ENCODE assay signal across 8 mouse cellular contexts in genomic region chrX:7648671-7649304, GRCm38 (mm10). TPM values are rescaled to one million over a fixed set of nuclear protein-coding genes. Genes with fewer than 3 reads are reported as not detected.
DNase-seq lines count a peak whose midpoint lies in the region; ATAC-seq and TF ChIP-seq lines count a peak whose summit lies in the region.

No protein-coding gene starts in this region.

- H3K27me3 ChIP-seq in forebrain, embryonic 12.5 days = no peaks in the 10 kb centered on the region
- no peaks in the 10 kb centered on the region for H3K27me3 ChIP-seq in lung, embryonic 15.5 days
- H3K27me3 ChIP-seq in thymus, adult 2 months (ENCODE audit: control insufficient read depth, insufficient read depth, low read length) = no peaks in the 10 kb centered on the region

- peak overlapping the region; percentile 53 for H3K9ac ChIP-seq in forebrain, embryonic 12.5 days
- peak overlapping the region; percentile 74 for H3K9ac ChIP-seq in lung, embryonic 15.5 days

- WGBS in forebrain, embryonic 12.5 days = 21% methylated on average over 22 of the region's 25 CpGs
- 23% methylated on average over 24 of the region's 25 CpGs for WGBS in lung, embryonic 15.5 days
- 19% methylated on average over 25 of the region's 25 CpGs for WGBS in olfactory bulb, adult 2 months
- 1% methylated on average over 25 of the region's 25 CpGs for WGBS in thymus, adult 2 months

- intact Hi-C loops in heart, postnatal 10 days (cut with DNase I) = loop anchor here (2.0 to 5.0 kb wide), 2 partner anchors 24 to 44 kb away; no protein-coding TSS in a partner anchor

- H3K9me3 ChIP-seq in forebrain, embryonic 12.5 days = no peaks in the 10 kb centered on the region
- no peaks in the 10 kb centered on the region for H3K9me3 ChIP-seq in lung, embryonic 15.5 days

- peaks cover 4% of the 10 kb centered on the region; the same call in 1 of the 2 replicates for H3K4me1 ChIP-seq in forebrain, embryonic 12.5 days
- H3K4me1 ChIP-seq in lung, embryonic 15.5 days = no peaks in the 10 kb centered on the region
- peaks cover 15% of the 10 kb centered on the region for H3K4me1 ChIP-seq in olfactory bulb, adult 2 months (ENCODE audit: control insufficient read depth, insufficient read depth, low read length)
- H3K4me1 ChIP-seq in thymus, adult 2 months (replicated peaks; ENCODE audit: control insufficient read depth, insufficient read depth, low read length) = peaks cover 23% of the 10 kb centered on the region

- no peak for TF ChIP-seq CTCF in olfactory bulb, adult 2 months (IDR thresholded peaks at IDR 0.05; ENCODE audit: insufficient read depth, low read depth, low read length)
- TF ChIP-seq CTCF in thymus, adult 2 months (IDR thresholded peaks at IDR 0.05; ENCODE audit: borderline replicate concordance, control insufficient read depth, extremely low read depth, insufficient read depth, low read length, poor library complexity) = no peak

- 0 out of 2 replicates have a peak, but pooled peaks have one; percentile 23 for TF ChIP-seq POLR2A in olfactory bulb, adult 2 months (IDR thresholded peaks at IDR 0.05; ENCODE audit: insufficient read depth, low read depth, low read length)
- peak; percentile 48 for TF ChIP-seq POLR2A in thymus, adult 2 months (IDR thresholded peaks at IDR 0.05; ENCODE audit: control insufficient read depth, extremely low read depth, insufficient read depth, low read length, poor library complexity)

- DNase-seq in ES-CJ7 (ENCODE audit: low read depth, low spot score) = peak; percentile 97
- DNase-seq in c-Kit-positive CD71-positive TER-119-negative erythroid progenitor cells, embryonic 14.5 days (ENCODE audit: low read depth) = peak; percentile 76
- peak; percentile 83 to 85 for DNase-seq in heart, postnatal 10 days
- DNase-seq in kidney, postnatal 4 days = peak; percentile 83 to 89
- peak; percentile 78 for DNase-seq in thymus, adult 2 months

- peak overlapping the region; percentile 38 for H3K4me3 ChIP-seq in forebrain, embryonic 12.5 days (replicated peaks)
- peak overlapping the region; percentile 51 for H3K4me3 ChIP-seq in lung, embryonic 15.5 days
- H3K4me3 ChIP-seq in olfactory bulb, adult 2 months (ENCODE audit: insufficient read depth, low read depth, low read length) = peak overlapping the region; percentile 45
- peak overlapping the region; percentile 89 for H3K4me3 ChIP-seq in thymus, adult 2 months (ENCODE audit: control insufficient read depth, insufficient read depth, low read length)

- ATAC-seq in forebrain, embryonic 12.5 days (ENCODE audit: low FRiP score) = peak; percentile 98
- peak; percentile 97 for ATAC-seq in lung, embryonic 15.5 days (ENCODE audit: borderline replicate concordance, extremely low read depth, low FRiP score, low TSS enrichment)

- H3K27ac ChIP-seq in forebrain, embryonic 12.5 days = peak overlapping the region; percentile 71
- peak overlapping the region; percentile 80 for H3K27ac ChIP-seq in lung, embryonic 15.5 days
- peak overlapping the region; percentile 73 for H3K27ac ChIP-seq in olfactory bulb, adult 2 months (ENCODE audit: insufficient read depth, low read depth, low read length)
- H3K27ac ChIP-seq in thymus, adult 2 months (ENCODE audit: control insufficient read depth, insufficient read depth, low read length) = peak overlapping the region; percentile 95

- 0 out of 2 replicates have a peak, but pooled peaks cover 4% of the 10 kb centered on the region for H3K36me3 ChIP-seq in forebrain, embryonic 12.5 days (replicated peaks)
- no peaks in the 10 kb centered on the region for H3K36me3 ChIP-seq in lung, embryonic 15.5 days
- H3K36me3 ChIP-seq in thymus, adult 2 months (ENCODE audit: control insufficient read depth, insufficient read depth, low read length) = no peaks in the 10 kb centered on the region

- peak overlapping the region; percentile 59 for H3K4me2 ChIP-seq in forebrain, embryonic 12.5 days
- peak overlapping the region; percentile 60 for H3K4me2 ChIP-seq in lung, embryonic 15.5 days

RNA-seq across cellular contexts. Expression of gene Prickle3, which starts 8.3 kb away (rescaled TPM):
- 2.0 and 2.6 TPM in 2 replicates for polyA plus RNA-seq in forebrain, embryonic 12.5 days (2016; fragmentation: Nextera tagmentation; extraction: Ambion mirVana)
- total RNA-seq in heart, postnatal 10 days (2021) = 10 to 100 TPM; 19.4 to 21.7 TPM
- polyA plus RNA-seq in lung, embryonic 15.5 days (2015; fragmentation: Nextera tagmentation; extraction: Ambion mirVana) = 8.5 and 8.8 TPM in 2 replicates
- polyA plus RNA-seq in olfactory bulb, adult 2 months (2012; ENCODE audit: insufficient read depth, insufficient read length, low replicate concordance, missing spikeins) = not detected in 2 replicates
- 29.7 TPM in 2 replicates for polyA plus RNA-seq in thymus, adult 2 months (2012; rRNA removed)

RNA-seq across cellular contexts. Expression of gene Syp, which starts 10.5 kb away (rescaled TPM):
- 42.0 and 44.8 TPM in 2 replicates for polyA plus RNA-seq in forebrain, embryonic 12.5 days (2016; fragmentation: Nextera tagmentation; extraction: Ambion mirVana)
- 1 to 10 TPM in 1 of 2 experiments, under 1 TPM in 1; 0.57 to 1.9 TPM for total RNA-seq in heart, postnatal 10 days (2021)
- polyA plus RNA-seq in lung, embryonic 15.5 days (2015; fragmentation: Nextera tagmentation; extraction: Ambion mirVana) = 1.9 and 3.4 TPM in 2 replicates
- polyA plus RNA-seq in olfactory bulb, adult 2 months (2012; ENCODE audit: insufficient read depth, insufficient read length, low replicate concordance, missing spikeins) = 236 and 474 TPM in 2 replicates
- 1.2 and 1.8 TPM in 2 replicates for polyA plus RNA-seq in thymus, adult 2 months (2012; rRNA removed)

RNA-seq across cellular contexts. Expression of gene Plp2, which starts 22.4 kb away (rescaled TPM):
- polyA plus RNA-seq in forebrain, embryonic 12.5 days (2016; fragmentation: Nextera tagmentation; extraction: Ambion mirVana) = 45.5 and 52.0 TPM in 2 replicates
- total RNA-seq in heart, postnatal 10 days (2021) = 10 to 100 TPM; 84.8 to 88.4 TPM
- polyA plus RNA-seq in lung, embryonic 15.5 days (2015; fragmentation: Nextera tagmentation; extraction: Ambion mirVana) = 186 and 191 TPM in 2 replicates
- polyA plus RNA-seq in olfactory bulb, adult 2 months (2012; ENCODE audit: insufficient read depth, insufficient read length, low replicate concordance, missing spikeins) = not detected in 2 replicates
- 144 and 149 TPM in 2 replicates for polyA plus RNA-seq in thymus, adult 2 months (2012; rRNA removed)

RNA-seq across cellular contexts. Expression of gene Magix, which starts 32.3 kb away (rescaled TPM):
- polyA plus RNA-seq in forebrain, embryonic 12.5 days (2016; fragmentation: Nextera tagmentation; extraction: Ambion mirVana) = 0.09 and 0.19 TPM in 2 replicates
- 10 to 100 TPM; 10.8 to 13.9 TPM for total RNA-seq in heart, postnatal 10 days (2021)
- 0.53 and 0.62 TPM in 2 replicates for polyA plus RNA-seq in lung, embryonic 15.5 days (2015; fragmentation: Nextera tagmentation; extraction: Ambion mirVana)
- polyA plus RNA-seq in olfactory bulb, adult 2 months (2012; ENCODE audit: insufficient read depth, insufficient read length, low replicate concordance, missing spikeins) = not detected in 2 replicates
- 0.82 and 3.0 TPM in 2 replicates for polyA plus RNA-seq in thymus, adult 2 months (2012; rRNA removed)

RNA-seq across cellular contexts. Expression of gene Cacna1f, which starts 41.9 kb away (rescaled TPM):
- polyA plus RNA-seq in forebrain, embryonic 12.5 days (2016; fragmentation: Nextera tagmentation; extraction: Ambion mirVana) = not detected in 2 replicates
- not detected for total RNA-seq in heart, postnatal 10 days (2021)
- not detected in 2 replicates for polyA plus RNA-seq in lung, embryonic 15.5 days (2015; fragmentation: Nextera tagmentation; extraction: Ambion mirVana)
- not detected in 2 replicates for polyA plus RNA-seq in olfactory bulb, adult 2 months (2012; ENCODE audit: insufficient read depth, insufficient read length, low replicate concordance, missing spikeins)
- 0.04 and 0.12 TPM in 2 replicates for polyA plus RNA-seq in thymus, adult 2 months (2012; rRNA removed)

Comparison
In these comparisons a context has a peak if more than half of its experiments do, and no peak if none do; other contexts are left out.
1. Peak in every context shown above with its lines: DNase-seq, ATAC-seq, H3K4me3 ChIP-seq and H3K27ac ChIP-seq.
2. H3K4me3 ChIP-seq: peak in every context shown above with its lines; median percentile 89 in thymus, adult 2 months; 51 in lung, embryonic 15.5 days; 45 in olfactory bulb, adult 2 months; 38 in forebrain, embryonic 12.5 days.
3. RNA of gene Plp2, which starts 22.4 kb away (polyA plus RNA-seq): 186 to 191 TPM in lung, embryonic 15.5 days, 144 to 149 TPM in thymus, adult 2 months and 45.5 to 52.0 TPM in forebrain, embryonic 12.5 days; not detected in olfactory bulb, adult 2 months; every median in the first group is over 10 times any median in the second.